Mouse (Mus musculus): ENCODE data around the gene Tomm40l.
"Not testable (repeated sequence)": the region's sequence is repeated elsewhere in the genome, so short reads cannot be mapped to it uniquely, and the experiment has no call there.

The Tomm40l gene

DNA sequence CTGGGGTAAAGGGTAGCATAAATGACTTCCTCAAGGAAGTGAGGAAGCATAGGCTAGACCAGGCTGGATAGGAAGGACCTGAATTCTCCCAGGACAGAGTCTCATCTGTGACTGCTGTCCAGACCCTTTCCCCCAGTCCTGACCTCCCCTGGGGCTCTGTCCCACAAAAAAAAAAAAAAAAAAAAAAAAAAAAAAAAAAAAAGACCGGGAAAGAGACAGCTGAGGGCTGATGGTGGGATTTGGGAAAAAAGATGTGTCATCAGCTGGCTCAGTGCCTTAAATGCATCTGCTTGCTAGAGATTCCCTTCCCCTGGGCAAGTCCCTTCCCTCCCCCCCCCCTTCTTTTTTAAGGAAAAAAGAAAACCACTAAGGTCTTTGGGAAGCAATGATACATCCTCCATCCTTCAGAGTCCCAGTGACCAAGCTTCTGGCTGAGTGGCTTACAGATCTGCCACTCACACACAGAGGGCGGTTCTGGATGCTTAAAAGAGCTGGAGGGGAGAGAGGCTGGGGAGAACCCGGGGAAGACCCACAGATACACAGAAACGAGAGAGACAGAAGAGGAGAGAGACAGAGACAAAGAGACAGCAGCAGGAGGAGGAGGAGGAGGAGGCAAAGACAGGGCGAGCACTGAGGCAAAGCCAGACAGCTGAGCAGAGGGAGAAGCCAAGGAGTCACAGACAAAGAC is 27.7 kb upstream of the Tomm40l start, which contains the start of gene Adamts4:
Gene Adamts4, plus strand, starts transcription at position 509 of the 688 bp plus-strand sequence.
- peak in 1 of 2 experiments; percentile 30 for DNase-seq

- no peak for DNase-seq
Observed at GRCm38 (mm10) chr1:171248386-171249226, 26.3 kb upstream of the Tomm40l start.

DNA sequence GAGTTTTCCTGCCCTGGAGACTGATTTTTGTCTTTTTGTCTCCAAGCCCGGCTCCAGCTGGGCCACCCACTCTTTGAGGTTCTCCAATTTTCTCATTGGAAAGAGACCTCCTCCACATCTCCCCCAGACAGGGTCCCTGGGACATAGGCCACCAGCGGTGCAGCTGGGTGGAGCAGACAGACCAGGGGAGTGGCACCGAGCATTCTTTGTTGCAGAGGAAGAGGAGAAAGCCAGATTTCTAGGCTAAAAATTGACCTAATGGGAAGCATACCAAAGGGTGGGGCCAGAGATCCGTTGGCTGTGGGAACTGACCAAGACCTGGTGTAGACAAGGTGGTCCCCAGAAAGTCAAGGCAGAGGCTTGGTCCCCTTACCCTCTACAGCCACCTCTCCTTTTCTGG is 25.6 kb upstream of the Tomm40l start:
- DNase-seq: no peak

DNA sequence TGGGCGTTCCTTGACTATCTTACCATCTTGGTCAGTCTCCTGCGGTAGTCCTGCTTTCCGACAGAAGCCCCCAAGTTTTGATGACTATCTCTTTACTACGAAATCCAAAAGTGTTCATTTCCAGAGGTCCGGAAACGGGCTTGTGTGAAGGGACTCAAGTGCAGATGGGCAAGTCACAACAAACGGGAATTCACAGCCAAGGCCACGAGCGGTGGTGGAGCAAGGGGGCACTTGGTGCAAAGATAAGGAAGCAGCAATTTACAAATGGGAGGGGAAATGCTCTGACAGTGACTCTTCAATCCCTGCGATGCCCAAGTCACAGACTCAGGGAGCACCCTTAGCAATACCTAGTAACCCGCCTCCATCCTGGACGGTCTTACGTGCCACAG is 25.1 kb upstream of the Tomm40l start:
- DNase-seq: no peak

DNA sequence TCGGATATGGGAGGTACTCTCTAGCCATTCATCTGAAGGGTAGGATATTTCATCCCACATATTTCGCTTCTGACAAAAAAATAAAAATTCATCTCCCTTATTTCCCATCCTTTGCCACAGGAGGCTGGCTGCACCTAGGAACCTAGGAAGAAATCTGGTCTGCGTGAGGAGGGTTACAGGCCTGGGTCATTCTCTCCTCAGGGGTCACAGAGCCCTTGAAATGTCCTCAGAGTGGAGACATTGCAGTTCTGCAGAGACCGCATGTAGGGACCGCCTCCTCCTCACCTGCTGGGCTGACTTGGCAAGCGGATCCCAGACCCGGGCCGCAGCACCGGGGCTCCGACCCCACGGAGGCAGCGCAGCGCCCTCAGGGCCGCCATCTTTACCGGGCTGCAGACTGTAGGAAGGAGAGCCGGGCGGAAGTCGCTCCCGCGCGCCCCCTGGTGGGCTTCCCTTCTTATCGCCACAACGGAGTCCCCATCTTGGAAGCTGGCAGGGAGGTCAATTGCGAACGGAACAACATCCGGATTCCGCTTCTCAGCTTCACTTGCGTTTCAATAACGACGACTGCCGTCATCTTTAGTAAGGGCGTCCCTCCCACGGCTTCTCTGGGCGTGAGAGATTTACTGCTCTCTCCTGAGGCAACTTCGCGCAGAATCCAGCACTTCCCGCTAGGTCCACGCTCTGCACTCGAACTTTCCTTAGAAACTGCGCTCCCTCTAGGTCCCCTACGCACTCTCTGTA is 24.6 kb upstream of the Tomm40l start:
- DNase-seq: peak; percentile 98 to 99

DNA sequence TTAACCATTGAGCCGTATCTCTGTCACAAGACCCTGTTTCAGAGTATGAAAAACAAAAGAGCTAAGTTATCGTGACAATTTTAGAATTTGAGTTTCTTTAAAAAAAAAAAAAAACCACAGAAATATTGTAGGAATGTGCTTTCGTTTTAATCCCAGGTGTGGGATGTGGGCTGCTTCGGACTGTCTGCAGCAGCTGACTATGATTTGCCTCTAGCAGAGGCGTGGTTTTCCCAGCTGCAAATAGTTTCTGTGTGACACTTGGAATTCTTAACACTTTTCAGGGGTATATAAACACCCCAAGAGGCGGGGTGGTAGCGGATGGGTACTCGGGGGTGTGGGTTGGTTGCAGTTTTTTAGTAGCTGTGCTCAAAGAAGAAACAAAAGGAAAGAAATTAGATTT is 23.0 kb upstream of the Tomm40l start:
- DNase-seq: no peak

GRCm38 (mm10) chr1:171241952-171242351 is 19.6 kb upstream of the Tomm40l start:
- not testable (repeated sequence) for DNase-seq

DNA sequence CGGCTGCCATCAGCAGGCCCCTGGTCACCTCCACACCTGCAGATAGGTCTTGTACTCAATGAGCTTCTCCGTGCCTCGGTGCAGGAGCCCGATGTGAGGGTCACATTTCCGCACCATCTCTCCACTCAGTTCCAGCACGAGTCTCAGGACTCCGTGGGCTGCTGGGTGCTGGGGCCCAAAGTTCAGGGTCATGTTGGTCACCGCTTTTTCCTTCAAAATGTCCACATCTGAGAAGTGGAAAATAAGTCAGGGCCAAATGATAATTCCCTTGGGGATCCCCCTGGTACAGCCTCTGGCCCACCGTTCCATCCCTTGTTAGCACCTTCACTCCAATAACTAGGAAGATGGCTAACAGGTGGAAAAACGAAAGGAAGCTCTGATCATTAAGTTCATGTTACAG is 18.6 kb upstream of the Tomm40l start:
- no peak for DNase-seq

DNA sequence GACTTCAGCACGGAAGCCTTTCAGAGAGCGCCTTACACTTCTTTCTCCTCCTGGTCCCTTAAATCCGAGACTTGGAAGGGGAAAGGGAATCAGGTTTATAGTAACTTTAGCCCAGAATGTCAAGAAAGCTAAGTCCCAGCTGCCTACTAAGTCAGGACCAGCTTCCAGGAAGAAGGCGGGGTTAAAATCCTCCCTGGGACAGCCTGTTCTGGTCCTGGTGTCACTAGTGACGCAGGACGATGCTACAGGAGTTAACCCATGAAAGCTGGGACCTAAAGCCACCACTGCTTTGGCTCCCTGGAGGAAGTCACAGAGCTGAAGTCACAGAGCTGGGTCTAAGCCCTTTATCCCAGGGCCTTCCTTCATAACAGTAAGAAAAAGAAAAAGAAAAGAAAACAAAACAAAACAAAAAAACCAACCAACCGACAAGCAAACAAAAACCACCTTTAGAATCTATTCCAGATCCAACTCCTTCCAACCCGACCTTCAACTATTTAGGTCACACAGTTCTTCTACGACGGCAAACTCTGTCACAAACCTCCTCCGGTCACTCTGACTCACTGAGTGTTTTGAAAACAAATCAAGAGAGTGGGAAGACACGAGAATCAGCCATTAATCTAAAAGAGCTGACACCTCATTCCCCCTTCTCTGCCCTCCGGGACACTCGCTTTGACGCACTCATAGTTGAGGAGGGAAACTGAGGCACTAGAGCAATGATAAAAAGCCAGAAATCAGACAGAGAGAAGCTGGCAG is 17.9 kb upstream of the Tomm40l start:
- no peak for DNase-seq

- peak; percentile 49 to 61 for DNase-seq
Observed at GRCm38 (mm10) chr1:171238463-171238862, 16.1 kb upstream of the Tomm40l start.

DNA sequence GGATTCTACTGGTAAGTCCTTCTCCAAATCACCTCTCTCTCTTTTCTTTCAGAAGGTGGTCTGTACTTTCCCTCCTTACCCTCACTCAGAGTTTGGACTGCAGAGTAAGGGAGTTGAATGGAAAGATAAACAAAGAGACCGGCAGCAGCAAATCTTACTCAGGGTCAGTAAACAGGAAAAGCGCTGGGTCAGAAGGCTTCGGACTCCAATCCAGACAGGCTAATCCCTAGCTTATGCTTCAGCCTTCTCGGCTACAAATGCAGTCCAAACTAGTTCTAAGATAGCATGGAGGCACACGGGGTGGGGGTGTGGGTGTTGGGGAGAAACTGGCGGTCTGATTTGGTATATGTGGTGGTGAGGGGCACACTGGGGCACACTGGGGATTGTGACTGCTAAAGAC is 15.1 kb upstream of the Tomm40l start:
- DNase-seq: no peak

DNA sequence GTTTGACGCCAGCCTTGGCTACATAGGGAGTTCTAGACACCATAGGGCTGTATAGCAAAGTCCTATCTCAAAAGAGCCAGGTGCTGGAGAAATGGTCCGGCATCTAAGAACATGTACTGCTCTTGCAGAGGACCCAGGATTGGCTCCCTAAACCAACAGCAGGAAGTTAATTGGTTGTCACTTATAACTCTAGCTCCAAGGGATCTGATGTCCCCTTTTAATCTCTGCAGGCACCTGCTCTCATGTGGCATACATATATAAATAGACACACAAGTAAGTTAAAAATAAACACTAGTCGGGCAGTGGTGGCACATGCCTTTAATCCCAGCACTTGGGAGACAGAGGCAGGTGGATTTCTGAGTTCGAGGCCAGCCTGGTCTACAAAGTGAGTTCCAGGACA is 13.5 kb upstream of the Tomm40l start:
- no peak for DNase-seq

DNA sequence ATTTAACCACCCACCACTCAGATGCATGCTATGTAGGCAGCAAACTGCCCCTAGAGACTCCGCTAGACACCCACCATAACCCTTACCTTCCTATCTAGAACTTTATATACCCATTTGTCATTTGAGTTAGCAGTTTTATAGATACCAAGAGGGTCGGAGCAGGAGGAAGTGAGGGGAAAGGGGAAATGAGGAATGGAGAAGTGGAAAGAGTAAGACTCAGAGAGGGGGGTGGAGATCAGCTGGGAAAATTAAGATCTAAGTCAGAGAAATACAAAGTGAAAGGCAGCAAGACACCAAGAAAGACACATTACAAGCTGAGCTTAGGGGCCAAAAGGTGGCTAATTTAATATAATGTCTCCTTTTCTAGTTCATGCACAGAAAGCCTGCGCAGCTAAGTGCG is 12.2 kb upstream of the Tomm40l start:
- DNase-seq: no peak

- no peak for DNase-seq
Observed at GRCm38 (mm10) chr1:171234126-171234525, 11.8 kb upstream of the Tomm40l start, which contains the start of gene Fcer1g. Gene Fcer1g, minus strand, starts transcription at chr1:171234365.

- DNase-seq: no peak
Observed at GRCm38 (mm10) chr1:171232800-171233730, 10.8 kb upstream of the Tomm40l start.

GRCm38 (mm10) chr1:171232348-171232747 is 10.0 kb upstream of the Tomm40l start:
- DNase-seq: no peak

DNA sequence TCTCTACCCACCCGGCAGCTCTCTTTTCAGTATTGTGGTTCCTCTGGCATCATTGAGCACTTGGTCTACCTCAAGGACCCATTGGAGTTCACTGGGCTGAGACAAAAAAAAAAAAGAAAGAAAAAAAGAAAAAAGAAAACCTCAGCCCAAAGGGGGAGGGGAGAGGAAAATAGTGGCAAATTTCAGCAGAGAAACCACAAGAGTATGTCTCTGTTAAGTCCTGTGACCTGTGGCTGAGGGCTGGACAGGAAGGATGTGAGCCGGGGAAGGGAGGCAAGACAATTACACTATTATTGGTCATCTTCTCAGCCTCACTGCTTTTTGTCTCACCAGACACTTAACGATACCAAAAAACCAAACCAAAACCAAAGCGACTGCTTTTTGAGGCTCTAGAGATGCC is 9.5 kb upstream of the Tomm40l start:
- DNase-seq: no peak

- no peak for DNase-seq
Observed at GRCm38 (mm10) chr1:171230215-171230614, 7.9 kb upstream of the Tomm40l start.

GRCm38 (mm10) chr1:171229750-171230149 is 7.4 kb upstream of the Tomm40l start:
- no peak for DNase-seq

GRCm38 (mm10) chr1:171227879-171228278 is 5.6 kb upstream of the Tomm40l start:
- no peak for DNase-seq

- DNase-seq: no peak
Observed at GRCm38 (mm10) chr1:171226780-171227179, 4.5 kb upstream of the Tomm40l start.

Measured in cerebellum, postnatal 36 days (tissue).